Mouse (Mus musculus) embryonic fibroblast, embryonic 13.5 days (primary cell): Measurements from ENCODE around the gene Rab5b. TPM values are rescaled to one million over a fixed set of nuclear protein-coding genes. Genes with fewer than 3 reads are reported as not detected.
A peak's percentile ranks its signal among the peaks of the same experiment; 100 is the strongest.

Experiments used
- H3K27ac ChIP-seq: 2 replicates; pipeline ENCODE4 v1.5.1; 2012; ENCODE audit warnings: low read length, control low read depth, inconsistent platforms; ENCODE audit not compliant: insufficient read depth
- H3K4me1 ChIP-seq: 2 replicates; pipeline ENCODE4 v1.6.1; 2011; ENCODE audit warnings: low read length; ENCODE audit not compliant: control insufficient read depth, insufficient read depth
- H3K4me3 ChIP-seq: 2 replicates; pipeline ENCODE4 v1.5.1; 2011; ENCODE audit warnings: mild to moderate bottlenecking, control low read depth, low read length; ENCODE audit not compliant: insufficient read depth
- CTCF ChIP-seq: IDR thresholded peaks from 2 replicates; pipeline ENCODE4 v1.5.1; 2011; ENCODE audit warnings: mild to moderate bottlenecking, control low read depth, low read length, moderate library complexity, borderline replicate concordance; ENCODE audit not compliant: insufficient read depth
- POLR2A ChIP-seq: IDR thresholded peaks from 2 replicates; pipeline ENCODE4 v1.6.1; 2011; ENCODE audit warnings: low read depth, mild to moderate bottlenecking, control low read depth, low read length, moderate library complexity
- polyA plus RNA-seq: library from polyadenylated mRNA; stranded (reverse); fragments of >200 nt; gene quantifications from 2 replicates; pipeline ENCODE4 v1.2.4, GENCODE M21; 2011; ENCODE audit warnings: low read depth; ENCODE audit not compliant: missing spikeins, insufficient read length

Rab5b gene
- 88.8 and 96.7 TPM in 2 replicates for polyA plus RNA-seq

- Histone ChIP-seq H3K4me3 (peak within 1 kb of the TSS; percentile 93), H3K4me1 (0 out of 2 replicates have a peak, but pooled peaks cover 2% of the 10 kb centered on the region), H3K27ac (peak within 1 kb of the TSS; percentile 67)
- peak; percentile 89 for TF ChIP-seq POLR2A
- TF ChIP-seq CTCF, result no peak
Measured at GRCm38 (mm10) chr10:128695992-128696807, at the start of gene Rab5b. Gene Rab5b (minus strand): TSS chr10:128696264.

GRCm38 (mm10) chr10:128744680-128745601, 48.9 kb upstream of the Rab5b start, which contains the start of gene Dgka:
Gene Dgka (minus strand): TSS chr10:128744855.
- Histone ChIP-seq H3K27ac (peak within 1 kb of the TSS; percentile 16), H3K4me3 (peak within 1 kb of the TSS; percentile 70), H3K4me1 (peaks cover 3% of the 10 kb centered on the region; the same call in 1 of the 2 replicates)
- TF ChIP-seq POLR2A, result peak; percentile 42; the same call in 1 of the 2 replicates
- TF ChIP-seq CTCF, result no peak

- H3K4me1 ChIP-seq, result peaks cover 3% of the 10 kb centered on the region; the same call in 1 of the 2 replicates
- H3K4me3 ChIP-seq, result peak overlapping the region; percentile 70
- peak overlapping the region; percentile 16 for H3K27ac ChIP-seq
- TF ChIP-seq CTCF, result no peak
- 0 out of 2 replicates have a peak, but pooled peaks have one; percentile 6 for TF ChIP-seq POLR2A
Measured at GRCm38 (mm10) chr10:128744211-128744610, 48.1 kb upstream of the Rab5b start.

GRCm38 (mm10) chr10:128743791-128744191, 47.7 kb upstream of the Rab5b start:
- Histone ChIP-seq H3K4me1 (peaks cover 3% of the 10 kb centered on the region; the same call in 1 of the 2 replicates), H3K4me3 (peak overlapping the region; percentile 70), H3K27ac (peak overlapping the region; percentile 16)
- TF ChIP-seq POLR2A, result peak; percentile 60; the same call in 1 of the 2 replicates
- no peak for TF ChIP-seq CTCF

- TF ChIP-seq POLR2A, result no peak
- TF ChIP-seq CTCF, result no peak
- Histone ChIP-seq H3K4me1 (peaks cover 3% of the 10 kb centered on the region; the same call in 1 of the 2 replicates), H3K4me3 (peak overlapping the region; percentile 70), H3K27ac (no peak overlapping the region)
Measured at GRCm38 (mm10) chr10:128743235-128743634, 47.2 kb upstream of the Rab5b start.

GRCm38 (mm10) chr10:128742616-128743015, 46.6 kb upstream of the Rab5b start:
- TF ChIP-seq CTCF (no peak), POLR2A (no peak)
- Histone ChIP-seq H3K27ac (no peak overlapping the region), H3K4me3 (peak overlapping the region; percentile 70; the same call in 1 of the 2 replicates), H3K4me1 (peaks cover 3% of the 10 kb centered on the region; the same call in 1 of the 2 replicates)

GRCm38 (mm10) chr10:128740296-128740695, 44.2 kb upstream of the Rab5b start:
- no peak for TF ChIP-seq POLR2A
- no peak for TF ChIP-seq CTCF
- H3K27ac ChIP-seq, result no peak overlapping the region
- H3K4me3 ChIP-seq, result no peak overlapping the region
- H3K4me1 ChIP-seq, result peaks cover 3% of the 10 kb centered on the region; the same call in 1 of the 2 replicates

- TF ChIP-seq POLR2A (no peak), CTCF (no peak)
- no peak overlapping the region for H3K4me3 ChIP-seq
- no peak overlapping the region for H3K27ac ChIP-seq
- no peaks in the 10 kb centered on the region for H3K4me1 ChIP-seq
Measured at GRCm38 (mm10) chr10:128737435-128737834, 41.4 kb upstream of the Rab5b start.

GRCm38 (mm10) chr10:128731992-128732391, 35.9 kb upstream of the Rab5b start:
- no peak overlapping the region for H3K27ac ChIP-seq
- no peak for TF ChIP-seq CTCF
- TF ChIP-seq POLR2A, result no peak
- no peaks in the 10 kb centered on the region; the same call in 1 of the 2 replicates for H3K4me1 ChIP-seq
- no peak overlapping the region for H3K4me3 ChIP-seq
